Mouse (Mus musculus) myocyte (in vitro differentiated cells): ENCODE data around the gene Mrpl58.

ENCODE experiments used
- CEBPB ChIP-seq: IDR thresholded peaks from 2 replicates; pipeline ENCODE4 v1.6.1; 2011; ENCODE audit warnings: mild to moderate bottlenecking, moderate library complexity; ENCODE audit not compliant: poor library complexity, insufficient read depth, severe bottlenecking
- E2F4 ChIP-seq: IDR thresholded peaks from one replicate; pipeline ENCODE4 v1.6.1; 2011; ENCODE audit warnings: mild to moderate bottlenecking, control low read depth, moderate library complexity; ENCODE audit not compliant: insufficient read depth
- MAX ChIP-seq: IDR thresholded peaks from one replicate; pipeline ENCODE4 v1.6.1; 2011; ENCODE audit warnings: low read depth, mild to moderate bottlenecking, control low read depth
- MYOD1 ChIP-seq, 3 experiments: IDR thresholded peaks; one replicate each; pipeline ENCODE4 v1.6.1; 2011; ENCODE audit warnings: control low read depth in 2 of 3, low read depth in 2 of 3, mild to moderate bottlenecking in 2 of 3, moderate library complexity in 1 of 3; ENCODE audit not compliant: insufficient read length in 2 of 3, control insufficient read depth in 1 of 3
- MYOG ChIP-seq, 3 experiments: IDR thresholded peaks; one replicate each; pipeline ENCODE4 v1.6.1; 2011; ENCODE audit warnings: control low read depth in 2 of 3, low read depth in 2 of 3, mild to moderate bottlenecking in 2 of 3; ENCODE audit not compliant: insufficient read length in 2 of 3, control insufficient read depth in 1 of 3, insufficient read depth in 1 of 3
- POLR2A ChIP-seq: IDR thresholded peaks from one replicate; pipeline ENCODE4 v1.6.1; 2011; ENCODE audit warnings: low read depth, mild to moderate bottlenecking, control low read depth, moderate library complexity; ENCODE audit not compliant: insufficient read length
- POLR2AphosphoS2 ChIP-seq: IDR thresholded peaks from one replicate; pipeline ENCODE4 v1.6.1; 2011; ENCODE audit warnings: low read depth, control low read depth; ENCODE audit not compliant: insufficient read length
- REST ChIP-seq: IDR thresholded peaks from one replicate; pipeline ENCODE4 v1.6.1; 2011; ENCODE audit warnings: mild to moderate bottlenecking, control low read depth, moderate library complexity; ENCODE audit not compliant: insufficient read depth, insufficient read length
- SRF ChIP-seq: IDR thresholded peaks from one replicate; pipeline ENCODE4 v1.6.1; 2011; ENCODE audit warnings: low read depth; ENCODE audit not compliant: control insufficient read depth, insufficient read length
- TCF12 ChIP-seq: IDR thresholded peaks from one replicate; pipeline ENCODE4 v1.6.1; 2011; ENCODE audit warnings: mild to moderate bottlenecking, control low read depth; ENCODE audit not compliant: poor library complexity, insufficient read depth, severe bottlenecking
- USF1 ChIP-seq: IDR thresholded peaks from one replicate; pipeline ENCODE4 v1.6.1; 2011; ENCODE audit warnings: low read depth, mild to moderate bottlenecking, control low read depth, moderate library complexity

GRCm38 (mm10) chr11:115432814-115433213, 29.3 kb downstream of the Mrpl58 start:
- TF ChIP-seq POLR2A = no peak
- no peak for TF ChIP-seq MAX
- peak; percentile 41 for TF ChIP-seq POLR2AphosphoS2
- TF ChIP-seq CEBPB = no peak
- no peak for TF ChIP-seq REST
- TF ChIP-seq MYOD1 (IDR thresholded peaks at IDR 0.05; ENCODE audit: control insufficient read depth in 1 of 3, insufficient read length in 2 of 3, low read depth in 2 of 3) = no peak
- no peak for TF ChIP-seq TCF12
- TF ChIP-seq USF1 = no peak
- TF ChIP-seq E2F4 = no peak
- no peak for TF ChIP-seq MYOG (IDR thresholded peaks at IDR 0.05; ENCODE audit: control insufficient read depth in 1 of 3, insufficient read depth in 1 of 3, insufficient read length in 2 of 3, low read depth in 2 of 3)
- no peak for TF ChIP-seq SRF
